Mouse (Mus musculus) neural tube, embryonic 14.5 days (tissue): ENCODE results near the gene Sema4c. TPM values are rescaled to one million over a fixed set of nuclear protein-coding genes. Genes with fewer than 3 reads are reported as not detected.

ENCODE experiments used
- ATAC-seq: fragments of 200-750 bp; cut with Nextera tagmentation; 2 replicates; pipeline ENCODE4 v1.8.0; 2017; ENCODE audit warnings: low read depth, mild to moderate bottlenecking, moderate TSS enrichment, moderate library complexity
- H3K27ac ChIP-seq: fragments of 300-500 bp; sonication (generic); 2 replicates; pipeline ENCODE4 v1.5.1; 2014; ENCODE audit warnings: low read depth, mild to moderate bottlenecking, control low read depth, low read length, moderate library complexity, mixed read lengths
- H3K27me3 ChIP-seq: fragments of 300-500 bp; sonication (generic); 2 replicates; pipeline ENCODE4 v1.6.1; 2014; ENCODE audit warnings: low read length; ENCODE audit not compliant: control insufficient read depth, insufficient read depth
- H3K36me3 ChIP-seq: fragments of 300-500 bp; sonication (generic); 2 replicates; pipeline ENCODE4 v1.6.1; 2014; ENCODE audit warnings: low read length, mixed read lengths; ENCODE audit not compliant: control insufficient read depth, insufficient read depth
- H3K4me1 ChIP-seq: fragments of 300-500 bp; sonication (generic); 2 replicates; pipeline ENCODE4 v1.6.1; 2014; ENCODE audit warnings: low read length; ENCODE audit not compliant: control insufficient read depth, insufficient read depth
- H3K4me2 ChIP-seq: fragments of 300-500 bp; sonication (generic); 2 replicates; pipeline ENCODE4 v1.6.1; 2014; ENCODE audit warnings: mild to moderate bottlenecking, low read depth, low read length, control low read depth
- H3K4me3 ChIP-seq: fragments of 300-500 bp; sonication (generic); 2 replicates; pipeline ENCODE4 v1.5.1; 2014; ENCODE audit warnings: low read depth, low read length, control low read depth, mixed read lengths
- H3K9ac ChIP-seq: fragments of 300-500 bp; sonication (generic); replicated peaks from 2 replicates; pipeline ENCODE4 v1.6.1; 2014; ENCODE audit warnings: low read depth, mild to moderate bottlenecking, control low read depth, low read length, mixed read lengths
- H3K9me3 ChIP-seq: fragments of 300-500 bp; sonication (generic); 2 replicates; pipeline ENCODE4 v1.6.1; 2016; ENCODE audit warnings: low read length; ENCODE audit not compliant: control insufficient read depth
- WGBS: fragments of 180-500 bp; shearing (Covaris S2); extraction: QIAGEN DNeasy Blood & Tissue Kit; methylation state at CpG from one replicate; pipeline ENCODE4 v1.1.7; 2014; 5-methylcytosine and 5-hydroxymethylcytosine counted together
- microRNA-seq: library from miRNA; unstranded; fragments of <30 nt; microRNA quantifications from one replicate; pipeline ENCODE4, GENCODE M21; 2016
- polyA plus RNA-seq: library from polyadenylated mRNA; unstranded; fragments of >200 nt; fragmentation: Nextera tagmentation; extraction: Ambion mirVana; gene quantifications from 2 replicates; pipeline ENCODE4 v1.2.1, GENCODE M21; 2014

Gene Sema4c
- polyA plus RNA-seq, 1 experiment from 2014 or later = 5.2 TPM

DNA sequence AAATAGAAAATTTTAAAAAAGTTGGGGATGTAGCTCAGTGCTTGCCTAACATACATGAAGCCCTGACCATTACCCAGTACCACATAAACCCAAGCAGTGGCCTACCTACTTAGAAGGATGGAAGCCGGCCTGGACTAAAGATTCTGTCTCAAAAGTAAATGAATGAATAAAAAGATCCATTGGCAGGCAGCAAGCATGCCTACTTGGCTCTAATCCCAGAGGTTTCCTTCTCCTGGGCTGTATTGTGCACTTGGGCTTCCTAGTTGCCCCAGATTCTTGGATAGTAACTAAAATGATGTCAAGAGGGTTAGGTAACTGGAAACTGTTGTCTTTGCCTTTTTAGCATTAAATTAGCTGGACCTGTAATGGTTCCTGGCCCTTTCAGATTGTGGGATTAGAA is 44.8 kb downstream of the Sema4c start:
- peaks cover 27% of the 10 kb centered on the region for H3K4me1 ChIP-seq
- H3K27ac ChIP-seq = no peak overlapping the region
- no peak for ATAC-seq

GRCm38 (mm10) chr1:36512966-36513280 is 45.2 kb downstream of the Sema4c start:
- Histone ChIP-seq H3K27me3 (peaks cover 6% of the 10 kb centered on the region; the same call in 1 of the 2 replicates), H3K9me3 (no peaks in the 10 kb centered on the region), H3K4me2 (peak overlapping the region; percentile 99), H3K27ac (peak overlapping the region; percentile 87), H3K36me3 (no peaks in the 10 kb centered on the region), H3K4me1 (peaks cover 27% of the 10 kb centered on the region), H3K4me3 (peak overlapping the region; percentile 70), H3K9ac (peak overlapping the region; percentile 88)
- no peak for ATAC-seq
- 2% methylated on average over 16 of the region's 16 CpGs for WGBS

More for the DNA sequence above, 44.8 kb downstream of the Sema4c start:
- H3K4me2 ChIP-seq = peak overlapping the region; percentile 99
- peaks cover 6% of the 10 kb centered on the region; the same call in 1 of the 2 replicates for H3K27me3 ChIP-seq
- no peaks in the 10 kb centered on the region for H3K36me3 ChIP-seq
- no peaks in the 10 kb centered on the region for H3K9me3 ChIP-seq
- H3K9ac ChIP-seq = peak overlapping the region; percentile 88
- H3K4me3 ChIP-seq = peak overlapping the region; percentile 70
- 0% methylated on average over 1 of the region's 1 CpGs for WGBS

GRCm38 (mm10) chr1:36512089-36512965 is 45.8 kb downstream of the Sema4c start:
- H3K4me1 ChIP-seq = peaks cover 27% of the 10 kb centered on the region
- H3K27me3 ChIP-seq = peaks cover 6% of the 10 kb centered on the region; the same call in 1 of the 2 replicates
- under 1% methylated on average over 79 of the region's 126 CpGs for WGBS
- no peaks in the 10 kb centered on the region for H3K9me3 ChIP-seq
- H3K27ac ChIP-seq = peak overlapping the region; percentile 87
- no peaks in the 10 kb centered on the region for H3K36me3 ChIP-seq
- H3K9ac ChIP-seq = peak overlapping the region; percentile 88
- peak overlapping the region; percentile 70 for H3K4me3 ChIP-seq
- peak overlapping the region; percentile 99 for H3K4me2 ChIP-seq
- peak; percentile 74 for ATAC-seq

GRCm38 (mm10) chr1:36511289-36512021 is 46.7 kb downstream of the Sema4c start, which contains the start of gene Cnnm3:
Gene Cnnm3, plus strand, starts transcription at chr1:36511867.
- WGBS = 2% methylated on average over 48 of the region's 51 CpGs
- Histone ChIP-seq H3K4me3 (peak within 1 kb of the TSS; percentile 70), H3K4me1 (peaks cover 27% of the 10 kb centered on the region), H3K9me3 (no peaks in the 10 kb centered on the region), H3K9ac (peak within 1 kb of the TSS; percentile 88), H3K27ac (peak within 1 kb of the TSS; percentile 87), H3K4me2 (peak within 1 kb of the TSS; percentile 99), H3K27me3 (peaks cover 6% of the 10 kb centered on the region; the same call in 1 of the 2 replicates), H3K36me3 (0 out of 2 replicates have a peak, but pooled peaks cover 4% of the 10 kb centered on the region)
- peak; percentile 98 for ATAC-seq

DNA sequence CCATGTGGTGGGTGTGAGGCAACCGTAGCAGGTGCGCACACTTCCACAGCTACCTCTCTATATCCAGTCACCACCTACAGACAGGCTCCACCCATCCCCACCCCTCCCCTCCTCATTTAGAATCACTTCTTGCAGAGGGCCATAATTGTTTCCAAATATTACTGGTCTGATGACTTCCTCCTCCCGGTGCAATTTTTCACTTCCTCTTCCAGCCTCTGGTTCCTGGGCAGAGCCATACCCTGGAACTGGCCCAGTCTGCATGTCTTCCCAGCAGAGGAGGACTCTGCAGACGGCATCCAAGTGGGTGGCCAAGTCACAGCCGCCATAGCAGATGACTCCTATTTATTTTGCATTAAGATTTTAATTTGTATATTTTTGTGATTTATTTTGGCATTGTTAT is 49.9 kb downstream of the Sema4c start:
- 90% methylated on average over 5 of the region's 5 CpGs for WGBS
- no peak for ATAC-seq
- peaks cover 4% of the 10 kb centered on the region for H3K4me1 ChIP-seq

GRCm38 (mm10) chr1:36501261-36501660 is 56.9 kb downstream of the Sema4c start:
- Histone ChIP-seq H3K4me2 (no peak overlapping the region), H3K4me3 (no peak overlapping the region), H3K4me1 (no peaks in the 10 kb centered on the region), H3K27ac (no peak overlapping the region), H3K9ac (no peak overlapping the region), H3K36me3 (peaks cover 3% of the 10 kb centered on the region; the same call in 1 of the 2 replicates), H3K9me3 (no peaks in the 10 kb centered on the region), H3K27me3 (no peaks in the 10 kb centered on the region)
- peak; percentile 45; the same call in 1 of the 2 replicates for ATAC-seq
- WGBS = 4% methylated on average over 3 of the region's 3 CpGs

More for the DNA sequence above, 49.9 kb downstream of the Sema4c start:
- H3K9ac ChIP-seq = no peak overlapping the region
- no peaks in the 10 kb centered on the region for H3K9me3 ChIP-seq
- H3K27me3 ChIP-seq = peaks cover 6% of the 10 kb centered on the region; the same call in 1 of the 2 replicates
- H3K27ac ChIP-seq = no peak overlapping the region
- 0 out of 2 replicates have a peak, but pooled peaks cover 4% of the 10 kb centered on the region for H3K36me3 ChIP-seq
- no peak overlapping the region for H3K4me2 ChIP-seq
- no peak overlapping the region for H3K4me3 ChIP-seq

Small RNA genes lying within 50 kb of the gene (microRNA-seq; reads per million reads assigned to microRNA genes)
- not detected for gene Gm47280

Other genes with a start within 250 kb of the Sema4c start
- gene Kansl3, start 189.2 kb downstream of the Sema4c start, polyA plus RNA-seq = 32.3 and 40.0 TPM in 2 replicates
- 1.7 and 2.7 TPM in 2 replicates for gene Fer1l5, start 186.1 kb downstream of the Sema4c start, polyA plus RNA-seq
- 46.2 and 49.3 TPM in 2 replicates for gene Lman2l, start 113.1 kb downstream of the Sema4c start, polyA plus RNA-seq
- gene Cnnm4, start 86.7 kb downstream of the Sema4c start, polyA plus RNA-seq = 8.8 and 9.8 TPM in 2 replicates
- 5.4 and 9.4 TPM in 2 replicates for gene Cnnm3, start 46.5 kb downstream of the Sema4c start, polyA plus RNA-seq
- 13.0 and 14.9 TPM in 2 replicates for gene Ankrd23, start 21.5 kb downstream of the Sema4c start, polyA plus RNA-seq
- 0.32 and 0.62 TPM in 2 replicates for gene Gm42417, start 18.9 kb downstream of the Sema4c start, polyA plus RNA-seq
- 26.6 and 34.5 TPM in 2 replicates for gene Ankrd39, start 10.9 kb downstream of the Sema4c start, polyA plus RNA-seq
- gene Fam178b, start 124.8 kb upstream of the Sema4c start, polyA plus RNA-seq = not detected in 2 replicates
- 700 and 834 TPM in 2 replicates for gene Cox5b, start 133.1 kb upstream of the Sema4c start, polyA plus RNA-seq
- 0.40 and 0.92 TPM in 2 replicates for gene 4933424G06Rik, start 151.8 kb upstream of the Sema4c start, polyA plus RNA-seq
- 103 and 117 TPM in 2 replicates for gene Actr1b, start 156.1 kb upstream of the Sema4c start, polyA plus RNA-seq
- 1.5 and 2.6 TPM in 2 replicates for gene Zap70, start 203.4 kb upstream of the Sema4c start, polyA plus RNA-seq